Mouse (Mus musculus) gastrocnemius, postnatal 4 days (tissue): ENCODE measurements around the gene Cbx3. TPM values are rescaled to one million over a fixed set of nuclear protein-coding genes. Genes with fewer than 3 reads are reported as not detected.

Source experiments
- DNase-seq, 2 experiments: peaks; one replicate each; pipeline ENCODE4 v3.0.0; 2021 to 2022; ENCODE audit warnings: low spot score in 2 of 2, mixed read lengths in 2 of 2
- total RNA-seq, 2 experiments: library from RNA; stranded (reverse); gene quantifications; 2 replicates each; pipeline ENCODE4 v1.2.3; 2021

Gene Cbx3
- total RNA-seq, 2 experiments from 2014 or later = 119 to 130 TPM

- DNase-seq = no peak
These were observed 44.7 kb downstream of the Cbx3 start for GRCm38 (mm10) chr6:51514860-51515259.

- no peak for DNase-seq
These were observed 53.1 kb downstream of the Cbx3 start for GRCm38 (mm10) chr6:51523310-51523709.

- peak; percentile 30 to 43 for DNase-seq
These were observed 53.7 kb downstream of the Cbx3 start, which contains the start of gene Snx10 for GRCm38 (mm10) chr6:51523807-51524320. TSS of gene Snx10 (plus strand) at chr6:51523901.

GRCm38 (mm10) chr6:51524321-51524931 lies 54.3 kb downstream of the Cbx3 start:
- DNase-seq = no peak

GRCm38 (mm10) chr6:51525001-51525400 lies 54.8 kb downstream of the Cbx3 start:
- DNase-seq = no peak

GRCm38 (mm10) chr6:51529457-51529856 lies 59.3 kb downstream of the Cbx3 start:
- DNase-seq = no peak

Other genes starting within 250 kb of the Cbx3 start
- under 1 TPM; 0.23 to 0.25 TPM for gene Nfe2l3, start 37.7 kb upstream of the Cbx3 start, total RNA-seq
- gene Hnrnpa2b1, start 466 bp upstream of the Cbx3 start, total RNA-seq = 100 to 1,000 TPM; 490 to 525 TPM
- 1 to 10 TPM; 4.9 to 5.0 TPM for gene Snx10, start 53.5 kb downstream of the Cbx3 start, total RNA-seq